Mouse (Mus musculus) erythroblast, embryonic 14.5 days (primary cell): ENCODE measurements around the gene Fbxl21.

Experiments used
- GATA1 ChIP-seq: IDR thresholded peaks from 2 replicates; pipeline ENCODE4 v1.6.1; 2012; ENCODE audit warnings: low read length, inconsistent platforms, mixed read lengths
- TAL1 ChIP-seq: IDR thresholded peaks from 3 replicates; pipeline ENCODE4 v1.6.1; 2012; ENCODE audit warnings: low read length, inconsistent platforms, mixed read lengths

DNA sequence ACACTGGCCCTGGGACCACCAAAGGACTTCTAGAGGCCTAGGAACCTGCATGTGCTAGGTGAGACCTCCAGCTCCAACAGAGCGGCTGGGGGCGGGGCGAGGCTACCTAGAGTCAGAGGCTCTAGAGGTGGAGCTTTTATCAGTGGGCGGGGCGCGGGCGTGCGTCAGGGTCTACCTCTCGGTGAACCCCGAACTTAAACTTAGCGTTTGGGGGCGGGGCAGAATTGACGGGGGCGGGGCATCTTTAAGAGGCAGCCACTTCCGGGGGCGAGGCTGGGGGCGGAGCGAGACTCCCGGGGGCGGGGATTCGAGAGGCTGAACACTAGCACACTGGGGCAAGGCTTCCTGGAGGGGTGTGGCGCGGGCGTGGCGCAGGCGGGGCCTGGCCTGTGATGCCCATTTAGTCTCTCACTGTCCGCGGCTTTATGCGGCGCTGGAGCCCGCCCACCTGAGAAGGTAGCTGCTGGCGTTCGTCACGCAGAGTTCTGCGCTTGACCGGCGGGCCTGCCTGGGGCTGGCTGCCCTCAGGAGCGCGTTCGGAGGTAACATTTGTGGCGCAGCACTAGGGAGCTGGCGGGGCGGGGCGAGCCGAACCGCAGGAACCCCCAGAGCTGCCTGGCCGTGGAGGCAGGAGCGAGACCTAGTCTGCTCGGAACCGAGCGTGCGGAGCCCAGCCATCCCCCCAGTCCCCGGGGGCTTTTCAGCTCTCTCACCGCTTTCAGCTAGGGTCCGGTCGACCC, at the start of gene Fbxl21:
- TF ChIP-seq GATA1 (no peak), TAL1 (no peak)
